Mouse (Mus musculus): ENCODE data around the gene Htt. TPM values are rescaled to one million over a fixed set of nuclear protein-coding genes. Genes with fewer than 3 reads are reported as not detected.
A peak's percentile ranks its signal among the peaks of the same experiment; 100 is the strongest.
"Not testable (repeated sequence)": the region's sequence is repeated elsewhere in the genome, so short reads cannot be mapped to it uniquely, and the experiment has no call there.

The Htt gene
- polyA plus RNA-seq, 1 experiment, result 7.3 TPM

- 96% methylated on average over 5 of the region's 5 CpGs for WGBS
- TF ChIP-seq POLR2A (IDR thresholded peaks at IDR 0.05; ENCODE audit: low read depth, low read length) (no peak), CTCF (IDR thresholded peaks at IDR 0.05; ENCODE audit: extremely low read depth, insufficient read length, insufficient replicate concordance, low read depth, low read length) (no peak)
- Histone ChIP-seq H3K4me3 (ENCODE audit: low read depth, low read length) (no peak overlapping the region), H3K36me3 (ENCODE audit: control insufficient read depth, insufficient read depth, low read length) (peaks cover 45% of the 10 kb centered on the region), H3K4me1 (ENCODE audit: control insufficient read depth, insufficient read depth, insufficient read length, low read length) (no peaks in the 10 kb centered on the region), H3K27me3 (ENCODE audit: control insufficient read depth, insufficient read depth, low read length) (no peaks in the 10 kb centered on the region), H3K27ac (ENCODE audit: insufficient read depth, low read depth, low read length) (no peak overlapping the region)
Measured at GRCm38 (mm10) chr5:34800292-34800953, 38.9 kb downstream of the Htt start.

- H3K27ac ChIP-seq (ENCODE audit: insufficient read depth, low read depth, low read length), result no peak overlapping the region
- WGBS, result 94% methylated on average over 1 of the region's 1 CpGs
- TF ChIP-seq POLR2A (IDR thresholded peaks at IDR 0.05; ENCODE audit: low read depth, low read length) (no peak), CTCF (IDR thresholded peaks at IDR 0.05; ENCODE audit: extremely low read depth, insufficient read length, insufficient replicate concordance, low read depth, low read length) (peak; percentile 12; the same call in 1 of the 2 replicates)
- no peak overlapping the region for H3K4me3 ChIP-seq (ENCODE audit: low read depth, low read length)
- peaks cover 44% of the 10 kb centered on the region for H3K36me3 ChIP-seq (ENCODE audit: control insufficient read depth, insufficient read depth, low read length)
- H3K27me3 ChIP-seq (ENCODE audit: control insufficient read depth, insufficient read depth, low read length), result no peaks in the 10 kb centered on the region
- no peaks in the 10 kb centered on the region for H3K4me1 ChIP-seq (ENCODE audit: control insufficient read depth, insufficient read depth, insufficient read length, low read length)
Measured at GRCm38 (mm10) chr5:34806038-34806437, 44.5 kb downstream of the Htt start.

- no peaks in the 10 kb centered on the region for H3K4me1 ChIP-seq (ENCODE audit: control insufficient read depth, insufficient read depth, insufficient read length, low read length)
- peaks cover 46% of the 10 kb centered on the region for H3K36me3 ChIP-seq (ENCODE audit: control insufficient read depth, insufficient read depth, low read length)
- TF ChIP-seq POLR2A (IDR thresholded peaks at IDR 0.05; ENCODE audit: low read depth, low read length) (no peak), CTCF (IDR thresholded peaks at IDR 0.05; ENCODE audit: extremely low read depth, insufficient read length, insufficient replicate concordance, low read depth, low read length) (no peak)
- H3K4me3 ChIP-seq (ENCODE audit: low read depth, low read length), result no peak overlapping the region
- 90% methylated on average over 3 of the region's 3 CpGs for WGBS
- no peak overlapping the region for H3K27ac ChIP-seq (ENCODE audit: insufficient read depth, low read depth, low read length)
- no peaks in the 10 kb centered on the region for H3K27me3 ChIP-seq (ENCODE audit: control insufficient read depth, insufficient read depth, low read length)
Measured at GRCm38 (mm10) chr5:34822431-34823149, 61.0 kb downstream of the Htt start.

- H3K4me3 ChIP-seq (ENCODE audit: low read depth, low read length), result no peak overlapping the region
- TF ChIP-seq CTCF (IDR thresholded peaks at IDR 0.05; ENCODE audit: extremely low read depth, insufficient read length, insufficient replicate concordance, low read depth, low read length) (no peak), POLR2A (IDR thresholded peaks at IDR 0.05; ENCODE audit: low read depth, low read length) (no peak)
- H3K27me3 ChIP-seq (ENCODE audit: control insufficient read depth, insufficient read depth, low read length), result no peaks in the 10 kb centered on the region
- peaks cover 31% of the 10 kb centered on the region for H3K36me3 ChIP-seq (ENCODE audit: control insufficient read depth, insufficient read depth, low read length)
- no peak overlapping the region for H3K27ac ChIP-seq (ENCODE audit: insufficient read depth, low read depth, low read length)
- 97% methylated on average over 3 of the region's 3 CpGs for WGBS
- no peaks in the 10 kb centered on the region for H3K4me1 ChIP-seq (ENCODE audit: control insufficient read depth, insufficient read depth, insufficient read length, low read length)
Measured at GRCm38 (mm10) chr5:34854079-34854478, 92.5 kb downstream of the Htt start.

- Histone ChIP-seq H3K27me3 (ENCODE audit: control insufficient read depth, insufficient read depth, low read length) (no peaks in the 10 kb centered on the region), H3K4me3 (ENCODE audit: low read depth, low read length) (no peak overlapping the region), H3K36me3 (ENCODE audit: control insufficient read depth, insufficient read depth, low read length) (peaks cover 44% of the 10 kb centered on the region), H3K4me1 (ENCODE audit: control insufficient read depth, insufficient read depth, insufficient read length, low read length) (no peaks in the 10 kb centered on the region), H3K27ac (ENCODE audit: insufficient read depth, low read depth, low read length) (no peak overlapping the region)
- TF ChIP-seq CTCF (IDR thresholded peaks at IDR 0.05; ENCODE audit: extremely low read depth, insufficient read length, insufficient replicate concordance, low read depth, low read length), result no peak
- no peak for TF ChIP-seq POLR2A (IDR thresholded peaks at IDR 0.05; ENCODE audit: low read depth, low read length)
- 92% methylated on average over 5 of the region's 5 CpGs for WGBS
Measured at GRCm38 (mm10) chr5:34865367-34865766, 103.8 kb downstream of the Htt start.

- not testable (repeated sequence) for H3K4me3 ChIP-seq (ENCODE audit: low read depth, low read length); H3K4me1 ChIP-seq (ENCODE audit: control insufficient read depth, insufficient read depth, insufficient read length, low read length); H3K27me3 ChIP-seq (ENCODE audit: control insufficient read depth, insufficient read depth, low read length); H3K27ac ChIP-seq (ENCODE audit: insufficient read depth, low read depth, low read length)
- WGBS, result 87% methylated on average over 3 of the region's 3 CpGs
- H3K36me3 ChIP-seq (ENCODE audit: control insufficient read depth, insufficient read depth, low read length), result peaks cover 65% of the 10 kb centered on the region
Measured at GRCm38 (mm10) chr5:34880307-34880706, 118.8 kb downstream of the Htt start.

- no peaks in the 10 kb centered on the region for H3K4me1 ChIP-seq (ENCODE audit: control insufficient read depth, insufficient read depth, insufficient read length, low read length)
- TF ChIP-seq POLR2A (IDR thresholded peaks at IDR 0.05; ENCODE audit: low read depth, low read length) (no peak), CTCF (IDR thresholded peaks at IDR 0.05; ENCODE audit: extremely low read depth, insufficient read length, insufficient replicate concordance, low read depth, low read length) (no peak)
Measured at GRCm38 (mm10) chr5:34881023-34881422, 119.5 kb downstream of the Htt start.

More at GRCm38 (mm10) chr5:34881023-34881422, 119.5 kb downstream of the Htt start:
- peaks cover 62% of the 10 kb centered on the region for H3K36me3 ChIP-seq (ENCODE audit: control insufficient read depth, insufficient read depth, low read length)
- 94% methylated on average over 3 of the region's 3 CpGs for WGBS
- H3K27me3 ChIP-seq (ENCODE audit: control insufficient read depth, insufficient read depth, low read length), result no peaks in the 10 kb centered on the region
- H3K27ac ChIP-seq (ENCODE audit: insufficient read depth, low read depth, low read length), result no peak overlapping the region
- H3K4me3 ChIP-seq (ENCODE audit: low read depth, low read length), result no peak overlapping the region
